Mouse (Mus musculus): ENCODE data around the gene Hbq1a. TPM values are rescaled to one million over a fixed set of nuclear protein-coding genes. Genes with fewer than 3 reads are reported as not detected.
"Not testable (repeated sequence)": the region's sequence is repeated elsewhere in the genome, so short reads cannot be mapped to it uniquely, and the experiment has no call there.

The Hbq1a gene
- polyA plus RNA-seq, 1 experiment from 2014 or later: 0.40 TPM

DNA sequence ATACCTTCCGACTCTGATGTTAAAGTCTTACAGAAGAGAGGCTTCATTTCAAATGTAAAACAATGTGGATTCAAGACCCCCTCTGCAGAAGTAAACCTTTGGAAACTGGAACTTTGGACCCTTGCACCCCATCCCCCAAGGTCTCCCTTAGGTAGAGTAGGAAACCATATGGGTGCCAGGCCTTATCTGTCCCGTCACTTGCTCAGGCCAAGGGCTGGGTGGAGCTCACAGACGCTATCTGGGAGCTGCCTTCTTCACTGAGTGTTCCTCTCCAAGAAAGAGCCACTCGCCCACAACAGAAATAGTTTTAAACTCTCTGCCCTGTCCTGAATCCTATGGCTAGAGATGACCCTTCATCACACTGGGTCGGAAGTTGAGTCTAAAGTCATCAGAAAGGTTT lies 30.9 kb upstream of the Hbq1a start:
- Histone ChIP-seq H3K4me3 (replicated peaks) (no peak overlapping the region), H3K9ac (no peak overlapping the region), H3K4me1 (replicated peaks) (0 out of 2 replicates have a peak, but pooled peaks cover 3% of the 10 kb centered on the region), H3K9me3 (no peaks in the 10 kb centered on the region), H3K27ac (no peak overlapping the region), H3K36me3 (no peaks in the 10 kb centered on the region), H3K4me2 (replicated peaks) (no peak overlapping the region), H3K27me3 (replicated peaks) (no peaks in the 10 kb centered on the region)
- ATAC-seq: peak; percentile 24; the same call in 1 of the 2 replicates
- 76% methylated on average over 5 of the region's 5 CpGs for WGBS

DNA sequence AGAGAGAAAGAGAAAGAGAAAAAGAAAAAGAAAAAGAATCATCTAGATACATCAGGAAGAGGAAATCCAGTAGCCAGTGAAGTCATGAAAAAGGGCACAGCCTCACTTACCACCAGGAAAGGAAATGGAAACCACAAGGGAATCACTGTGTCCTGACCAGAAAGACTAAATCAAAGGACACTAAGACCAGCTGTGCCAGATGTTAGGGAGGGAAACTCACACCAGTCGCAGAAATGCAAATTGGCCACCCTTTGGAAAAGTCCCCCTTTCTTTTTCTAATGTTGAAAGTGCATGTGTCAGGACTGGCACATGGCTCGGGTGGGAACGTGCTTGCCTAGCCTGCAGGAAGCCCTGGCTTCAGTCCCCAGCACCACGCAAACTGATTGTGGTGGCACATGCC lies 28.7 kb upstream of the Hbq1a start:
- no peak overlapping the region for H3K9ac ChIP-seq
- no peak overlapping the region for H3K4me2 ChIP-seq (replicated peaks)
- H3K27me3 ChIP-seq (replicated peaks): 0 out of 2 replicates have a peak, but pooled peaks cover under 1% of the 10 kb centered on the region
- H3K4me1 ChIP-seq (replicated peaks): 0 out of 2 replicates have a peak, but pooled peaks cover 3% of the 10 kb centered on the region
- no peak for ATAC-seq
- H3K27ac ChIP-seq: no peak overlapping the region
- H3K4me3 ChIP-seq (replicated peaks): no peak overlapping the region
- H3K36me3 ChIP-seq: no peaks in the 10 kb centered on the region
- H3K9me3 ChIP-seq: no peaks in the 10 kb centered on the region
- 58% methylated on average over 4 of the region's 4 CpGs for WGBS

DNA sequence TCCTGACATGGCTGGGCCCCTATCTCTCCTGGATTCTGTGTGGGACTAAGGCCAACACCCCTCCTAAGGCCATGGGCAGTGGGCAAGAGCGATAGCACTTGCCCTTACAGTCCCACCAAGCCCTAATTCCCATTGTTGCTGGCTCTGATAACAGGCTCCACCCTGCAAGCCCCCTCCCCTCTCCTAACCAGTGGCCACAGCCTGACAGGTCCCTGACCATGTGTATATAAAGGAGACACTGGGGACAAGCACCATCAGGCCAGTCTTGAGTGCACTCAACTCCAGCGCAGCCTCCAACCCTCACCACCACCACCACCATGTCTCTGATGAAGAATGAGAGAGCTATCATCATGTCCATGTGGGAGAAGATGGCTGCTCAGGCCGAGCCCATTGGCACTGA lies 23.5 kb upstream of the Hbq1a start, which contains the start of gene Hba-x:
Gene Hba-x (plus strand): TSS at position 54 of the 400 bp plus-strand sequence.
- ATAC-seq: no peak
- Histone ChIP-seq H3K27me3 (replicated peaks) (peaks cover 22% of the 10 kb centered on the region), H3K4me1 (replicated peaks) (no peaks in the 10 kb centered on the region), H3K9me3 (no peaks in the 10 kb centered on the region), H3K9ac (no peak within 1 kb of the TSS; the same call in 1 of the 2 replicates), H3K36me3 (no peaks in the 10 kb centered on the region), H3K4me2 (replicated peaks) (no peak within 1 kb of the TSS), H3K4me3 (replicated peaks) (no peak within 1 kb of the TSS), H3K27ac (no peak within 1 kb of the TSS)
- WGBS: 70% methylated on average over 3 of the region's 3 CpGs

DNA sequence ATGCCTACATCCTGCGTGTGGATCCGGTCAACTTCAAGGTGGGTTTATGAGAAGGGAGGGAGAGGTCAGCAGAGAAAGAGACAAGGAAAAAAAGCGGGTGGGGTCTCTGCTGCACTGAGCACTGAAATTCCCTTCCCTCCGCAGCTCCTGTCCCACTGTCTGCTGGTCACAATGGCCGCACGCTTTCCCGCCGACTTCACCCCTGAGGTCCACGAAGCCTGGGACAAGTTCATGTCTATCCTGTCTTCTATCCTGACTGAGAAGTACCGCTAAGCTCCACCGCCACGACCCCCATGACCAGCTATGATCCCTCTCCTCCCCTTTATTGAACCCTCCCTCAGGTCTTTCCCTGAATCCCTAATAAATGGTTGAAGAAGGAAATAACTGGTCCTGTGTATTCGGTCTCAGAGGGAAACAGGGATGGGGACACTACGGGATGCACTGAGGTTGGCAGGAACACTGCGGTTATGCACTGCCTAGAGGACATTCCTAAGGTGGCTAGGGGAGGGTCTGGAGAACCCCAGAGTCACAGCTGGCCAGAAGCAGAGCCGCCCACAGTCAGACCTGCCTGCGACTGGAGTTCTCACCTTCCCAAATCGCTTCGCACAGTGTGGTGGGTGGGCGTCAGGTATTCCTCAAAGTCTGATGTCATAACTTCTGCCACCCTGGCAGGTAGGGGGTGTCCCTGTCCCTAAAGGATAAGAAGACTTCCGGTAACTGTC lies 22.0 kb upstream of the Hbq1a start:
- Histone ChIP-seq H3K4me3 (replicated peaks) (no peak overlapping the region), H3K27ac (no peak overlapping the region), H3K9me3 (no peaks in the 10 kb centered on the region), H3K36me3 (no peaks in the 10 kb centered on the region), H3K27me3 (replicated peaks) (peaks cover 24% of the 10 kb centered on the region), H3K9ac (no peak overlapping the region), H3K4me1 (replicated peaks) (no peaks in the 10 kb centered on the region), H3K4me2 (replicated peaks) (no peak overlapping the region)
- 66% methylated on average over 21 of the region's 21 CpGs for WGBS
- ATAC-seq: no peak

DNA sequence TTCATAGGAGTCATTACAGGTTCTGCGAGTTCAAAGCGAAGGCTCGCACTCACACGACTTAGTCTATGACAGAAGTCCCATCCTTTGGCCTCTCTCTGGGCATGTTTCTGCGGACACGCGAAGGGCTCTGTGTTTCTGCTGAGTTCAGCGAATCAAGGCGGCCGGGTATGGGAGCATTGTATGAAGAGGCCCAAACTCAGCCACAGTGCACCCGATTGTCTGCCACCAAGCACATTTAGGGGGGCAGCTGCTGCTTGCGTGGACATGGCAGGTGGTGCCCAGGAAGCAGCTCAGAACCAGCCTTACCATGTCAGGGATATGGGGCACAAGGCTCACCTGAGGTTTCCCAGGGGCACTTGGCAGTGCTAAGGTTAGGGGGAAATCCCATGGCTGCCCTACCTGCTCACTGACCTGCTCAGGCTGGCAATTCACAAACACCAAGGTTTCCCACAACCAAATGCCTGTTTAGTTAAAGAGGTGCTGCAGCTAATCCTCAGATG lies 21.4 kb upstream of the Hbq1a start:
- Histone ChIP-seq H3K4me3 (replicated peaks) (no peak overlapping the region), H3K27me3 (replicated peaks) (peaks cover 24% of the 10 kb centered on the region), H3K27ac (no peak overlapping the region), H3K36me3 (no peaks in the 10 kb centered on the region), H3K4me1 (replicated peaks) (no peaks in the 10 kb centered on the region), H3K9me3 (no peaks in the 10 kb centered on the region), H3K4me2 (replicated peaks) (no peak overlapping the region), H3K9ac (no peak overlapping the region)
- 80% methylated on average over 12 of the region's 12 CpGs for WGBS
- ATAC-seq: no peak

DNA sequence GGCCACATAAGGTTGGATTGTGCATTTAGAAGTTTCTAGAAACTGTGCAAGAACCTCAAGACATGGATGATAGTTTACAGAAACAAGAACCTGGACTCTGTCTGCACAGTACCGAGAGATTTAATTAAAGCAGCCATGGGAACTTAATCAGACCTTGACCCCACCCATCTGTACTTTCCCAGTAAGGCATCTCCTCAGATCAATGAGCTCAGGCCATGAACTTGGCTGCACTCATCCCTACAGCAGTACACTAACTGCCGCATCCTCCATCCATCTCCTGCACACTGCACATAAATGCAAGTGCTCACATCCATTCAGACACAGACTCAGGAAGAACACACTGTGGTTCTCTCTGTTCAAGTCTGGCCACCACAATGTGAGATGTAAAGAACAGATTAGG lies 19.2 kb upstream of the Hbq1a start:
- Histone ChIP-seq H3K27ac (no peak overlapping the region), H3K9me3 (no peaks in the 10 kb centered on the region), H3K4me3 (replicated peaks) (no peak overlapping the region), H3K27me3 (replicated peaks) (peaks cover 24% of the 10 kb centered on the region), H3K4me2 (replicated peaks) (no peak overlapping the region), H3K9ac (no peak overlapping the region), H3K36me3 (no peaks in the 10 kb centered on the region), H3K4me1 (replicated peaks) (no peaks in the 10 kb centered on the region)
- 56% methylated on average over 2 of the region's 2 CpGs for WGBS
- ATAC-seq: no peak

DNA sequence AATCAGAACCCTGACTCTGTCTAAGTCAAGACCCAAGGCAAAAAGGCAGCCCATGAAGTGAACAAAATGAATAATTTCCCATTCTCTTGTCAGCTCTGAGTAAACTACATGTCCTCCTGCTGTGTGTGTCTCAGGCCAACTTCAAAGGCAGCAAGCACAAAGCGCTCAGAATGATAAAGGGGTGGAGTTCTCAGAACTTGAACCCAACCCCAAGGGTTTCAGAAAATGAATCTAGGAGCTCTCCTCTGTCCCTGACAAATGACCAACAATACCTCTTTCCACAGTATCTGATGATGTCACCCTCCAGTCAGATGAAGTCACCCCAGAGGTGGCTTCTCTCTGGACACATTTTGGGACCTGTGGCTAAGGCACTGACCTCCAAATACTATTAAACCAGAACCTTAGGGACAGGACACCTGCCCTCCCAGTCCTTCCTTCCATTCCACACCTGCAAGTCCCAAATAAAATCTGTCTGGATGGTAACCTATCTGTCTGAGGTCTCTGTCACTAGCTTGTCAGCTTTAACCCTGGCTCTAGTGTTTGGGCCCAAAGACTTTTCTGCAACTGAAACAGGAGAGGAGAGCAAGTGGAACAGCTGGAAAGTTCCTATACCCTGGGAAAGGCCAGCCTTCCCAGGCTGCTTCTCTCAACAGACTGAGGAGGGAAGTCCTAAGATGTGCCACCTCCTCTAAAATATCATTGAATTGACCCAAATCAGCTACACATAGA lies 18.3 kb upstream of the Hbq1a start:
- H3K36me3 ChIP-seq: no peaks in the 10 kb centered on the region

DNA sequence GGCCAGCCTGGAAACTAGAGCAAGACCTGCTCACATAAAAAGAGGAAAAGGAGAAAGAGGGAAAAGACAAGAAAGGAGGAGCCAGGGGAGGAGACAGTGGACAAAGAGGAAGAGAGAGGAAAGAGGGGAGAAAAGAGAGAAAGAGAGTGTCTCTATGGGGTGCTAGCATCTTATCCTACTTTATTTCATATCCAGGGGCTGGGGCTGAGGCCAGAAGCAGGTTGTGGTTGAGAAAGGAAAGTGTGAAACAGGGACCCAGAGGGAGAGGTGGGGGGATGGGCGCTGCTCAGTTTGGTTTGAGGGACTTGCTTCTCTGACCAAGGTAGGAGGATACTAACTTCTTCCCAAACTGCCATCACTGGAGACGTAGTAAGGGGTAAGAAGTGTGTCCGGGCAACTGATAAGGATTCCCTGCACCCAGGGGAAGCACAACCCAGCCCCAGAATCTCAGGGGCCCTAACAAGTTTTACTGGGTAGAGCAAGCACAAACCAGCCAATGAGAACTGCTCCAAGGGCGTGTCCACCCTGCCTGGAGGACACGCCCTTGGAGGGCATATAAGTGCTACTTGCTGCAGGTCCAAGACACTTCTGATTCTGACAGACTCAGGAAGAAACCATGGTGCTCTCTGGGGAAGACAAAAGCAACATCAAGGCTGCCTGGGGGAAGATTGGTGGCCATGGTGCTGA lies 16.6 kb upstream of the Hbq1a start, which contains the start of gene Hba-a1:
Gene Hba-a1 (plus strand): TSS at position 421 of the 687 bp plus-strand sequence.
- ATAC-seq: peak; percentile 70; the same call in 1 of the 2 replicates
- not testable (repeated sequence) for H3K9me3 ChIP-seq; H3K4me3 ChIP-seq (replicated peaks); H3K9ac ChIP-seq; H3K4me1 ChIP-seq (replicated peaks); H3K27ac ChIP-seq; H3K36me3 ChIP-seq; H3K4me2 ChIP-seq (replicated peaks)
- 50% methylated on average over 1 of the region's 5 CpGs for WGBS
- peaks cover 14% of the 10 kb centered on the region for H3K27me3 ChIP-seq (replicated peaks)

More for the DNA sequence above, 18.3 kb upstream of the Hbq1a start:
- Histone ChIP-seq H3K4me3 (replicated peaks) (no peak overlapping the region), H3K9ac (no peak overlapping the region), H3K4me1 (replicated peaks) (no peaks in the 10 kb centered on the region), H3K27ac (no peak overlapping the region), H3K9me3 (no peaks in the 10 kb centered on the region), H3K4me2 (replicated peaks) (no peak overlapping the region), H3K27me3 (replicated peaks) (peaks cover 20% of the 10 kb centered on the region)
- ATAC-seq: no peak
- WGBS: 77% methylated on average over 1 of the region's 1 CpGs

DNA sequence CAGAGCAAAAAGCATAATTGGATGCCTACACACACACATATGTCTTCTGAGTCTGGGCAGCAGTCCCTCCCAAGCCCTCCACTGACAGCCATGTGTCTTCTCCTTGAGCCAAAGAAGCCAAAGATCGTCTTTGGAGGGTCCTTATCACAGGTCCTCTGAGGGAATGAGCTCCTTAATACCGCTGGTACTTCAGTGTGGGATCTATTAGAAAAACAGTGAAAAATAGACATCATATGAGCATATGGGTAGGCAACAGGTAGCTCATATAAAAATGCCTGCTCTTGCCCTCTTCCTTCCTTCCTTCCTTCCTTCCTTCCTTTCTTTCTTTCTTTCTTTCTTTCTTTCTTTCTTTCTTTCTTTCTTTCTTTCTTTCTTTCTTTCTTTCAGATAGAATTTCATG lies 15.3 kb upstream of the Hbq1a start:
- 41% methylated on average over 2 of the region's 2 CpGs for WGBS
- ATAC-seq; H3K9me3 ChIP-seq; H3K27ac ChIP-seq; H3K36me3 ChIP-seq; H3K4me1 ChIP-seq (replicated peaks); H3K4me3 ChIP-seq (replicated peaks); H3K9ac ChIP-seq; H3K4me2 ChIP-seq (replicated peaks); H3K27me3 ChIP-seq (replicated peaks): not testable (repeated sequence)

DNA sequence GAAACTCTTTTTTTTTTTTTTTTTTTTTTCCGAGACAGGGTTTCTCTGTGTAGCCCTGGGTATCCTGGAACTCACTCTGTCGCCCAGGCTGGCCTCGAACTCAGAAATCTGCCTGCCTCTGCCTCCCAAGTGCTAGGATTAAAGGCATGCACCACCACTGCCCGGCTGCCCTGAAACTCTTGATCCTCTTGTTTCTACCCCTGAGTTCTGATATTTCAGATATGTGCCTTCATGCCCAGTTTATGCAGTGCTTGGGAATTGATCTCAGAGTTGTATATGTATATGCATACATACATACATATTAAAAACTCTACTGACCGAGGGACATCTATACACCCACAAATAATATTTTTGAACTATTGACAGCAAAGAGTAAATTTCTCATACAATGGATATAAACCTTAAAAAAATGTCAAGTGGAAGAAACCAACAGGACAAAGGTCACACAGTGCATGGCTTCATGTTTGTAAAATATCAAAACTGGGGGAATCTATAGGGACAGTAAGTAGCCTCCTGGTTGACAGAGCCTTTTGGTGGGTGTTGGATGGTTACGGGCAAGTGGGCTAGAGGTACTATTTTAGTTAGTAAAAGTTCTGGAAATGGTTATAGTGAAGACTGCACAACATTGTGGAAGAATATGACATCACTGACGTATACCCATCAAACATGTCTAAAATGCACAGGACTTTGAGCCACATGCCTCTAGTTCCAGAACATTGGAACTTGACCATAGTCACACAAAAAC lies 14.7 kb upstream of the Hbq1a start:
- no peak overlapping the region for H3K9ac ChIP-seq
- 76% methylated on average over 7 of the region's 7 CpGs for WGBS

DNA sequence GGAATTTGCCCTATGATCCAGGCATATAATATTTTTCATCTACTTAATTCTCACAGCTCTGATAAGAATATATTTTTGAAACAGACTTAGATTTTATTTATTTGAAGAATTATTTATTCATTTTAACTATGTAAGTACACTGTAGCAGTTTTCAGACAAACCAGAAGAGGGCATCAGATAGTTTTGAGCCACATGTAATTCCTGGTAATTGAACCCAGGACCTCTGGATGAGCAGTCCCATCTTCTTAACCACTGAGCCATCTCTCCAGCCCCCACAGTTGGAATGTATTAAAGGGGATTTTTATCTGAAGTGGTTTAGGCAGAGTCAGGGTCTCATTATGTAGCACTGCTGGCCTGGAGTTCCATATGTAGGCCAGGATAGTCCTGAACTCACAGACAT lies 14.0 kb upstream of the Hbq1a start:
- H3K4me1 ChIP-seq (replicated peaks); H3K27me3 ChIP-seq (replicated peaks); H3K36me3 ChIP-seq; H3K4me2 ChIP-seq (replicated peaks); H3K9ac ChIP-seq; ATAC-seq; H3K27ac ChIP-seq; H3K4me3 ChIP-seq (replicated peaks); H3K9me3 ChIP-seq: not testable (repeated sequence)

More for the DNA sequence above, 14.7 kb upstream of the Hbq1a start:
- ATAC-seq: peak; percentile 56; the same call in 1 of the 2 replicates
- no peak overlapping the region for H3K4me2 ChIP-seq (replicated peaks)
- H3K27me3 ChIP-seq (replicated peaks): peaks cover 7% of the 10 kb centered on the region; the same call in 1 of the 2 replicates
- no peaks in the 10 kb centered on the region for H3K4me1 ChIP-seq (replicated peaks)
- H3K4me3 ChIP-seq (replicated peaks): no peak overlapping the region
- H3K9me3 ChIP-seq: no peaks in the 10 kb centered on the region
- no peaks in the 10 kb centered on the region for H3K36me3 ChIP-seq
- H3K27ac ChIP-seq: no peak overlapping the region

Measured in intestine, embryonic 15.5 days (tissue).